Mouse (Mus musculus): ENCODE data around the gene Lrrk1.

The Lrrk1 gene

DNA sequence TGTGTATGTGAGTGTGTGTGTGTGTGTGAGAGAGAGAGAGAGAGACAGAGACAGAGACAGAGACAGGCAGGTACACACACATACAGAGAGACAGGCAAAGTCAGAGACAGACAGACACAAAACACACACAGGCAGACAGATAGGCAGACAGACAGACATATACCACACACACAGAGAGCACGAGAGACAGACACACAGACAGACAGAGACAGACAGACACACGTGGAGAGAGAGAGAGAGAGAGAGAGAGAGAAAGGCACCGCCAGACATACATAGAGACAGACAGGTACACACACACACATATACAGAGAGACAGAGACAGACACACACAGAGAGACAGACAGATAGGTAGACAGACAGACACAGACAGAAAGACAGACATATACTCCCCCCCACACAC lies 138.7 kb downstream of the Lrrk1 start:
- no peak for DNase-seq

DNA sequence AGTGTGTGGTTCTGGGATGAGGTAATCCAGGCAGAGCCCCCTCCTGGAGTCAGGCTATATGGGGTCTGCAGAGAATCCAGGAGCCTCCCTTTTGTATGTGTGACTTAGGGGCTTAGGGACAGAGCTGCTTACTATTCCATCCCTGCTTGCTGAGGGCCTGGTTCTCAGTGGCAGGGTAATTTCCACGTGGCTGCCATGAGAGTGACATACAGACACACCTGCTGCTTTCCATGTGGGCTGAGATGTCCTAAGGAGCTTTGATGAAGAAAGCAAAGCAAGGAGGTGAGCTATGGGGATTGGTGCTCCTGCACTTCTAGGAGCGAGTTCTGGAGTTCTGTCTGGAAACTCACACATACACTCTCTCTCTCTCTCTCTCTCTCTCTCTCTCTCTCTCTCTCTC lies 139.1 kb downstream of the Lrrk1 start:
- no peak for DNase-seq

- no peak for DNase-seq
These were observed 139.9 kb downstream of the Lrrk1 start for GRCm38 (mm10) chr7:66248270-66248669.

DNA sequence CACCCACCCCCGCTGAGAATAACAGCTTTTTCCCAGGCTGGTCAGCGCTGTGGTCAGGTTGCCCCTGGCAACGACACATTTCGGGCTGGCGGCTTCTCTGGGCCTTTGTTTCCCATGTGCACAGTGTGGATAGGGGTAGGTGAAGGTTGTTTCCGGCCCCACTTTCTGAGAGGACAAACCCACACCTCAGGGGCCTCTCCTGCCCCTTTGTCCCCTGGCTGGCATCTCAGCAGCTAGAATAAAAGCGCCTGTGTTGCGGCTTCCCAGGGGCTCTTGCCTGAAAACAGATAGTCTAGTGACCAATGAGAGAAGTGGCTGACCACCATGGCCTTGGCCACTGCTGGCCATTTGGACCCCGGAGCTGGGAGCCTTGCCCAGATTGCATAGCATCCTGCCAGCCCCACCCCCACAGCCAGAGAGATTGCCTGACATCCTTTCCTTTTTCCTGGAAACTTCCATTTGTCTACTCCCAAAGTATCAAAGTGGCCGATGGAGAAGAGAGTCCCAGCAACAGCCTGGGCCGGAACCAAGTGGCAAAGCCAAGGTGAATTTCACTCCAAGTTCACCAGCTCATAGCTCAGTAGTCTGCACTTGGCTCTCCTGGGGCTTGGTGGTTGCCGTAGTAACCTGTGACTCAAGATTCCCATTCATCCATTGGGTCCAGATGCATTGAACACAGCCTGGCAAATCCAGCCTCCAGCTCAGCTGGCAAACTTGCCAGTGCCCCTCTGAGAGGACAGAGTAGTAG lies 140.7 kb downstream of the Lrrk1 start:
- peak; percentile 26 to 44 for DNase-seq

GRCm38 (mm10) chr7:66246716-66247235 lies 141.4 kb downstream of the Lrrk1 start:
- no peak for DNase-seq

GRCm38 (mm10) chr7:66245646-66246045 lies 142.5 kb downstream of the Lrrk1 start:
- DNase-seq: no peak

DNA sequence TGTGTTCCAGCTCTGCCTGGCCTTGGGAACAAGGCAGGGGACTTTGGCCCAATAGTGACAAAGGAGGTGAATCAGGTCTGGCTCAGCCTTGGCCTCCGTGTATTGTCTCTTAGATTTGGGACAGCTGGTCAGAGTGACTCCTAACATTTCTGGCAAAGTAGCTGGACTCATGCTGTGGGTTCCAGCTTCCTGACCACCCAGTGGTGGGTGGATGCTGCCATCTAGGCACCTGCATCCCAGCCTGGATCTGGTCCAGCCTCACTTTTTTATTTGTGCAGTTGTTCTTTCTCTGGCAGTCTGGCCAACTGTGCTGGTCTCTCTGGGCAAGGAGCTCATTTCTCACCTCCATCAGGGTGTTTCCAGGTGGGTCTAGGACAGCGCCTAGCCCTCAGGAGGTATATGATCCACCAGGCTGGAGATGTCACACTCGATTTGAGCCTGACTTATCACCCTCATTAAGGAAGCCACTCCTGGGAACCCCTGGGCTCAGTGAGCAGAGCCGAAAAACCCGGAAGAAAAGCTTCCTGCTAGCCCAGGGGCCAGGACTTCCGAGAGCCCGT lies 144.3 kb downstream of the Lrrk1 start:
- DNase-seq: no peak

- no peak for DNase-seq
These were observed 146.2 kb downstream of the Lrrk1 start for GRCm38 (mm10) chr7:66241855-66242412.

- DNase-seq: no peak
These were observed 150.0 kb downstream of the Lrrk1 start for GRCm38 (mm10) chr7:66238157-66238556.

- DNase-seq: no peak
These were observed 154.1 kb downstream of the Lrrk1 start for GRCm38 (mm10) chr7:66233947-66234516.

GRCm38 (mm10) chr7:66233141-66233946 lies 154.8 kb downstream of the Lrrk1 start:
- DNase-seq: no peak

DNA sequence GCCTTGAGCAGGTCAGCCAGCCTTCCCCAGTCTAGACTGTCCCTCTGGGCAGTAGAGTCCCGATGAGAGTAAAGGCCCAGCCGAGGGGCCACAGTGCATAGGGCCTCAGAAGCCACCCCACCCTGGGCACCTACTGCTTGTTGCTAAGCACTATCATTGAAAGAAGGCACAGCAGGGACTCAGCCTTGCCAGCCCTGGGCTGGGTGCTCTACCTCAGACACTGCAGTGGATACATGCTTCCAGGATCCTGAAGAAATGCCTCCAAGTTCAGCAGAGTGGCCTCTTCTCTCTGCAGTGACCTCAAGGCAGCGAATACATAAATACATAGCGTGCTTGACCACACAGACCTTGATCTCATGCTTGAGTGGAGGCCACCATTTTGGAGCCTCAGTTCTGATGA lies 156.3 kb downstream of the Lrrk1 start:
- DNase-seq: no peak

- DNase-seq: no peak
These were observed 157.3 kb downstream of the Lrrk1 start for GRCm38 (mm10) chr7:66230638-66231550.

DNA sequence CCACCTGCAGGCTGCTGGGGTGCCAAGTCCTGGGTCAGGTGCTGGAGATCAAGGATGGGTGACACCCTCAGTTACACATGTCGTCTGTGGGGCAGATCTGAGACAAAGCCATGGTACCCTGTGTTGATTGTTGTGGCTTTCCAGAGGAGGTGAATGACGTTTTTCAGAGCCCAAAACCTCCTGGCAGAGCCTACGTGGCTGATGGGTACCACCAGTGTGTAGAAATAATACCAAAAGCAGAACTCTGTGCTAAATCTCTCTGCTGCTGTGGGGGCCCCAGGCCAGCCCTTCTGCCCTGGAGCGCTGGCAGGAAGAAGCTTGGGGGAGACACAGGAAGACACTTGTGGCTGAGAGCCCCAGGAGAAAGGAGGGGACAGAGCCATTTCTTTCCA lies 157.9 kb downstream of the Lrrk1 start:
- no peak for DNase-seq

DNA sequence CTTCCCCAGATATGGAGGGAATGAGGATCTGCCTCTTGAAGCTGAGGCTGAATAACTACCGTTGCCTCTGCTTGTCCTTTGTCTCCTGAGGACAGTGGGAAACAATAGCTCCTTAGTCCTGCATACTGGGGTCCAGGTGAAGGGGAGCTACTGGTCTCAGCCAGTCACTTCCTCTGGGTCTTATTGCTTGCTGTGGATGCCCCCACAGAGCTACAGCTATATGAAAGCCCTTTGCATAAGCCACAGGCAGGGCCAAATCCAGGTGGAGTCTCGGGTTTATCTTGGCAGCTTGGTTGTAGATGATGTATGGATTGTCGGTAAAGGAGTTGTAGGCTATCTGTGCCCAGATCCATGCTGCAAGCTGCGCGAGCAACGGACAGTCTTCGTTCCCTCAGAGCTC lies 158.7 kb downstream of the Lrrk1 start:
- no peak for DNase-seq

DNA sequence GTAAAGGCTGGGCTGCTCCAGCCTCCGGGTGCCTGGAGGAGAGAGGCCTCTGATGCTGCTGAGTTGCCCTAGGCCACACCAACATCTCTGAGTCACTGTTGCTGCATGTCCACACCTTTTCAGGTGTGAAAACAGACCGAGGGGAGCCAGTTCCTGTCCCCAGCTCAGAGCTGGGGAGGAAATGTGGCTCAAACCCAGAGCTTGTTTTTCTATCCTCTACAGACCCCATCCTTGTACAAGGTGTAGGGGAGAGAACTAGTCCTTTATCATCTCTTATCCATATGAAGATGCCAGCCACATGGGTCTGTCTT lies 159.6 kb downstream of the Lrrk1 start:
- DNase-seq: no peak

GRCm38 (mm10) chr7:66227814-66228609 lies 160.1 kb downstream of the Lrrk1 start:
- no peak for DNase-seq

DNA sequence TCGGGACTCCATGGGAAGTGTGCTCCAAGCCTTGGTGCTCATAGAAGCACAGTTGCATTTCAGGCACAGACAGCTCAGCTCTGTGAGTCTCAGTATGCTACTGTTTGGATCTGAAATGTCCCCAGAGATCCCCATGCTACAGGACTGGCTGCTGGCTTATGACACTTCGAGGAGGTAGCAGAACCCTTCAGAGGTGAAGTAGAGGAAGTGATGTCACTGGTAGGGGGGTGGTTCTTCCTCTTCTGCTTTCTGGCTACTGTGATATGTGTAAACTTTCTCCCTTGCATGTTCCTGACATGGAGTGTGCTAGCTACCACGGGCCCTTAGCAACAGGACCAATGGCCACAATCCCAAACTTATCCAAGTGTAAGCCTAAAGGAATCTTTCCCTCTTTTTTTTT lies 162.3 kb downstream of the Lrrk1 start:
- no peak for DNase-seq

DNA sequence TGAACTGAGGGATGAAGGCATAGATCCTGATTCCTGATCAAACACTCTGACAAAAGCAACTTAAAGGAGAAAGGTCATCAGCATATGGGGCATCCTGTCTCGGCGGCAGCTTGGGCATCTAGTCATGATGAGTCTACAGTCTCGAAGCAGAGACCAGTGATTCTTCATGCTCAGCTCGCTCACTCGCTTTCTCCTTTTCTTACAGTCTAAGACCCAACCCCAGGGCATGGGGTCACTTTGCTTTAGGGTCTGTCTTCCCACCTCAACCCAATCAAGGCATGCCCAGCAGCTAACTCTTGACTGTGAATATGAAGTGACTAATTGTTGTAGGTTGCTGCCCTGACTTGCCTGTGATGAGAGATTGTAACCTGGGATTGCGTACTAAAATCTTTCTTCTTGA lies 163.6 kb downstream of the Lrrk1 start:
- DNase-seq: no peak

DNA sequence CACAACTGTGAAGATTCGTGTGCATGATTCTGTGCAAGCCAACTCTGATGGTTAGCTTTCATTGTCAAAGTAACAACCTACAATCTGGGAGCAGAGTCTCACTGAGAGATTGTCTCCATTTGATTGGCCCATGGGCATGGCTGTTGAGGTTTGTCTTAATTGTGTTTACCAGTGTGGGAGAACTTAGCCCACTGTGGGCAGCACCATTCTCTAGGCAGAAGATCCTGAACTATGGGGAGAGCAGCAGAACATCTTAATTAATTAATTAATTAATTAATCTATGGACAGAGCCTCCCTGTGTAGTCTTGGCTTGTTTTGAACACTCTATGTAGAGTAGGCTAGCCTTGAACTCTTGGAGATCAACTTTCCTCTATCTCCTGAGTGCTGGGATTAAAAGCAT lies 164.4 kb downstream of the Lrrk1 start:
- DNase-seq: no peak

DNA sequence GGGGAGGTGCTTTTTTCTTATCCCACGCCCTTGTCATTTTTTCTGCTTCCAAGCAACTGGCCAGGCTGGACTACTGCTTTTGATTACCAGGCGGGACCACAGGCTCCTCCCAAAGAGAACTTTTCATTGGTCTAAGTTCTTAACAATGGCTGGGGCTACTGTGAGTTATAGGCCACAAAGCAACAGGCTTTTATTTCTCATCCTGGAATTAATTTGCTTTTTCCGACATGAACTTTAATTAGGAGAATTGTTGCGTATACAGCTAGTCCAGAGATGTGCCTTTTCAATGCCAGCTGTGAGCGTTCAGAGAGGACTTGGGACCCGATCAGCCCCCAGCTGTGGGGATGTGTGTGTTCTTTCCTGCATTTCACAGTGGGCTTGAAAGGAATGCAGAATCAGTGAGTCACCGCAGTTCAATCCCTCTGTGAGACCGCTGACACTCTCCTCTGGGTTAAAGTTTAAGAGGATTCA lies 165.5 kb downstream of the Lrrk1 start:
- no peak for DNase-seq
